Mouse (Mus musculus) megakaryocyte progenitor cell, adult 5-6 weeks (primary cell): ENCODE results near the gene Olfr1344. TPM values are rescaled to one million over a fixed set of nuclear protein-coding genes. Genes with fewer than 3 reads are reported as not detected.

Source experiments
- total RNA-seq, 2 experiments: library from RNA; stranded (forward) in 1 of 2; stranded (reverse) in 1 of 2; fragments of 157-497, 149-512 nt in 1 of 2; fragments of 200-1000 nt in 1 of 2; gene quantifications; 2 replicates each; pipeline versions ENCODE4 v1.2.3 to v1.2.4; 2015 to 2017

The Olfr1344 gene
- total RNA-seq, 2 experiments from 2014 or later, result not detected

Other genes starting within 250 kb of the Olfr1344 start
- not detected in 2 replicates for gene Galp, start 241.6 kb upstream of the Olfr1344 start, total RNA-seq (2015)
- gene Galp, start 241.6 kb upstream of the Olfr1344 start, total RNA-seq (2017), result not detected in 2 replicates
- gene Zscan5b, start 216.4 kb upstream of the Olfr1344 start, total RNA-seq (2015), result not detected in 2 replicates
- gene Zscan5b, start 216.4 kb upstream of the Olfr1344 start, total RNA-seq (2017), result not detected in 2 replicates
- not detected in 2 replicates for gene Epp13, start 186.0 kb upstream of the Olfr1344 start, total RNA-seq (2015)
- gene Epp13, start 186.0 kb upstream of the Olfr1344 start, total RNA-seq (2017), result not detected in 2 replicates
- gene Zfp667, start 152.1 kb upstream of the Olfr1344 start, total RNA-seq (2015), result 1.3 and 3.3 TPM in 2 replicates
- 2.8 and 3.4 TPM in 2 replicates for gene Zfp667, start 152.1 kb upstream of the Olfr1344 start, total RNA-seq (2017)
- 4.0 TPM in 2 replicates for gene Zfp583, start 107.4 kb upstream of the Olfr1344 start, total RNA-seq (2015)
- 2.2 and 3.3 TPM in 2 replicates for gene Zfp583, start 107.4 kb upstream of the Olfr1344 start, total RNA-seq (2017)
- gene Gm3854, start 94.9 kb upstream of the Olfr1344 start, total RNA-seq (2015), result 0.20 TPM in 2 replicates
- gene Gm3854, start 94.9 kb upstream of the Olfr1344 start, total RNA-seq (2017), result 0.57 and 0.79 TPM in 2 replicates
- 2.8 and 4.8 TPM in 2 replicates for gene Zfp78, start 75.4 kb upstream of the Olfr1344 start, total RNA-seq (2015)
- gene Zfp78, start 75.4 kb upstream of the Olfr1344 start, total RNA-seq (2017), result 3.1 and 3.5 TPM in 2 replicates
- gene Zfp28, start 55.4 kb upstream of the Olfr1344 start, total RNA-seq (2015), result 1.4 and 2.4 TPM in 2 replicates
- gene Zfp28, start 55.4 kb upstream of the Olfr1344 start, total RNA-seq (2017), result 1.5 and 2.2 TPM in 2 replicates
- gene Smim17, start 40.0 kb upstream of the Olfr1344 start, total RNA-seq (2015), result not detected in 2 replicates
- gene Smim17, start 40.0 kb upstream of the Olfr1344 start, total RNA-seq (2017), result not detected in 2 replicates
- gene Gm20715, start 28.4 kb upstream of the Olfr1344 start, total RNA-seq (2015), result not detected in 2 replicates
- gene Gm20715, start 28.4 kb upstream of the Olfr1344 start, total RNA-seq (2017), result not detected in 2 replicates
- gene Olfr1336, start 17.5 kb downstream of the Olfr1344 start, total RNA-seq (2015), result not detected in 2 replicates
- gene Olfr1336, start 17.5 kb downstream of the Olfr1344 start, total RNA-seq (2017), result not detected in 2 replicates
- not detected in 2 replicates for gene Olfr1346, start 28.4 kb downstream of the Olfr1344 start, total RNA-seq (2015)
- gene Olfr1346, start 28.4 kb downstream of the Olfr1344 start, total RNA-seq (2017), result 0.14 TPM in 1 of 2 replicates, not detected in the other
- not detected in 2 replicates for gene Olfr5, start 48.3 kb downstream of the Olfr1344 start, total RNA-seq (2015)
- not detected in 2 replicates for gene Olfr5, start 48.3 kb downstream of the Olfr1344 start, total RNA-seq (2017)
- not detected in 2 replicates for gene Olfr1347, start 61.1 kb downstream of the Olfr1344 start, total RNA-seq (2015)
- not detected in 2 replicates for gene Olfr1347, start 61.1 kb downstream of the Olfr1344 start, total RNA-seq (2017)
- gene Olfr1348, start 70.1 kb downstream of the Olfr1344 start, total RNA-seq (2015), result not detected in 2 replicates
- not detected in 2 replicates for gene Olfr1348, start 70.1 kb downstream of the Olfr1344 start, total RNA-seq (2017)
- not detected in 2 replicates for gene Olfr1349, start 84.3 kb downstream of the Olfr1344 start, total RNA-seq (2015)
- not detected in 2 replicates for gene Olfr1349, start 84.3 kb downstream of the Olfr1344 start, total RNA-seq (2017)
- gene Olfr1350, start 126.2 kb downstream of the Olfr1344 start, total RNA-seq (2015), result not detected in 2 replicates
- gene Olfr1350, start 126.2 kb downstream of the Olfr1344 start, total RNA-seq (2017), result not detected in 2 replicates